Mouse (Mus musculus) cerebellum, adult 9-11 months (tissue): ENCODE measurements at regions not wholly inside any gene's neighbourhood (a gene's known extent, or its start where the extent isn't known, plus 50 kb on each side); places are given as distances from the start of the nearest gene placed in this dataset.

Source experiments
- DNase-seq: peaks from one replicate; pipeline ENCODE4 v3.0.0; 2022

- DNase-seq = no peak
These were observed 130.0 kb downstream of the Polr2m start for GRCm38 (mm10) chr9:71355721-71356120.
